Mouse (Mus musculus): ENCODE results near the gene Smad9.

Smad9 gene

DNA sequence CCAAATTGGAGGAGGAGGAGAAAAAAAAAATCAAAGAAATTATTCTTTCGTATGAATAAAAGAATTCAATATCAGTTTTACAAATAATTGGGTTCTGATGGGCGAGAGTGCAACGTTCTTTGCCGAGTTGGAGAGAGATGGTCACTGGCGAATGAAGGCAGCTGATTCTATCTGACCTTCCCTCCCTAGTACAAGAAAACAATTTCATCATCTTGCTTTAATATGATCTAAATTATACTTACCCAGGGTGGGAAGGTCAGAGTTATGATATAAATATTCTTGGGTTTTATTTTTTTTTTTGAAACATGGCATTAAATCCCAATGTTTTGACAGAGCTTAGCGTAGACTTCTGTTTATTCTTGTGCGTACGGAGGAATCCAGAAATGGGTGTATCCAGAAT, 2.1 kb downstream of the Smad9 start:
- no peak for DNase-seq (ENCODE audit: low read depth)

DNA sequence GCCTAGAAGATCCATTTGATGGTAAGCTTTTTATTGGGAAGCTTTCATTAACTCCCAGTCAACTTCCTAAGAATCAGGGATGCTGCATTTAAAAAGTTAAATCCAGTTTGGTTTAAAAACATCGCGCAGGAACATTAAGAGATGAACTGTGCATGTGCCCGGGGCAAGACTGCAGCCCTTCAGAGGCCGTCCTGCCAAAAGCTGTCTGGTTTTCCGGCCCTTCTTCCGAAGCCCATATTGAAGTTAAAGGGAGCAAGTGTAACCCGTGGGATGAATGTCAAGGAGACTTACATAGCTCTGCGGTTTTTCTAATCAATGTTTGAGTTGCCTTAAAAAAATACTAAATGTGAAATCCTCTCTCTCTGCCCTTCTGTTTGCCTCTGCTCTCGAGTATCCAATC, 3.8 kb downstream of the Smad9 start:
- no peak for DNase-seq (ENCODE audit: low read depth)

- DNase-seq (ENCODE audit: low read depth), result no peak
Observed at GRCm38 (mm10) chr3:54760321-54761115, 5.1 kb downstream of the Smad9 start.

- DNase-seq (ENCODE audit: low read depth), result no peak
Observed at GRCm38 (mm10) chr3:54761258-54761657, 5.9 kb downstream of the Smad9 start.

DNA sequence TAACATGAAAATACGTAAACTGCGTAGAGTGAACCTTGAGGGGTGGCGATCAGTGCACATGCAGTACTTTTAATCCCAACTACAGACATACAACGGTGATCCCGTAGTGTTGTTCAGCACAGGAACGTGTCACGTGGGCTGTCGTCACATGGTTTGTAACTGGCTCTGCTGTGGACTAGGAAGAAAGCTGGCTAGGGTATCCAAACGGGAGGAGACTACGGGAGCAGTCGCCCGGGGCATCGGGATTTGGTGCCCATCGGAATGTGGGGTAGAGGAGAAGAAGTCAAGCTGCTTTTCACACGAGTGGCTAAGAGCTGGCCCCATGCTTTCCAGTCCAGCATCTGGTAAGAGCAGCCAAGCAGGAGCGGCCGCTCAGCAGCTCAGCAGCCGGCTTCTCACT, 9.0 kb downstream of the Smad9 start:
- no peak for DNase-seq (ENCODE audit: low read depth)

DNA sequence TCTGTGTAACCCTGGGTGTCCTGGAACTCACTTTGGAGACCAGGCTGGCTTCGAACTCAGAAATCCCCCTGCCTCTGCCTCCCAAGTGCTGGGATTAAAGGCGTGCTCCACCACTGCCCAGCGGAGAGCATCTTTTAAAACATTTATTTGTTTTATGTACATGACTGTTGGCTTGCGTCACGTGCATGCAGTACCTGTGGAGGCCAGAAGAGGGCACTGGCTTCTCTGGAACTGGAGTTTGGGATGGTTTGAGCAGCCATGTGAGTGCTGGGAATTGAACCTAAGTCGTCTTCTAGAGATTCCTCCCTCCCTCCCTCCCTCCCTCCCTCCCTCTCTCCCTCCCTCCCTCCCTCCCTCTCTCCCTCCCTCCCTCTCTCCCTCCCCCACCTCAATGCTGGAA, 10.1 kb downstream of the Smad9 start:
- peak; percentile 26 for DNase-seq (ENCODE audit: low read depth)

GRCm38 (mm10) chr3:54766034-54766433, 10.7 kb downstream of the Smad9 start:
- no peak for DNase-seq (ENCODE audit: low read depth)

- no peak for DNase-seq (ENCODE audit: low read depth)
Observed at GRCm38 (mm10) chr3:54766811-54767210, 11.4 kb downstream of the Smad9 start.

- DNase-seq (ENCODE audit: low read depth), result no peak
Observed at GRCm38 (mm10) chr3:54768592-54768991, 13.2 kb downstream of the Smad9 start.

- no peak for DNase-seq (ENCODE audit: low read depth)
Observed at GRCm38 (mm10) chr3:54769349-54770275, 14.2 kb downstream of the Smad9 start.

GRCm38 (mm10) chr3:54773613-54774012, 18.2 kb downstream of the Smad9 start:
- peak; percentile 12 for DNase-seq (ENCODE audit: low read depth)

GRCm38 (mm10) chr3:54775989-54776631, 20.7 kb downstream of the Smad9 start:
- no peak for DNase-seq (ENCODE audit: low read depth)

GRCm38 (mm10) chr3:54790601-54791000, 35.2 kb downstream of the Smad9 start:
- no peak for DNase-seq (ENCODE audit: low read depth)

GRCm38 (mm10) chr3:54791822-54792677, 36.7 kb downstream of the Smad9 start:
- DNase-seq (ENCODE audit: low read depth), result no peak

DNA sequence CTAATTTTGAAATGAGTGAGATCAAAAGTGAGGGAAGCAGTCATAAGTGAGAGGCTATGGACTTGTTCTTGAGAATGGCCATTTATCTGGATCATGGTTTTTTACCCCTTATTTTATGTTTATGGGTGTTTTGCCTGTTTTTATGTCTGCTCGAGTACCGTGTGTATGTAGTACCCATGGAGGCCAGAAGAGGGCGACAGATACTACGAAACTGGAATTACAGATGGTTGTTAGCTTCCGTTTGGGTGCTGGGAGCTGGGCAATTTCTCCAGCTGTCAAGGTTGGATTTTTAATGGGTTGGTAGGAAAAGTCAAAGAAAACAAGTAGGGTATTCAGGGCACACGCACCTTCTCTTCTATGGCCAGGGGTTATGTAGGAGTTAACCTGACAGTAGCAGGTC, 38.4 kb downstream of the Smad9 start:
- peak; percentile 20 for DNase-seq (ENCODE audit: low read depth)

- DNase-seq (ENCODE audit: low read depth), result peak; percentile 11
Observed at GRCm38 (mm10) chr3:54795379-54795778, 40.0 kb downstream of the Smad9 start.

- peak; percentile 52 for DNase-seq (ENCODE audit: low read depth)
Observed at GRCm38 (mm10) chr3:54795806-54796205, 40.4 kb downstream of the Smad9 start.

- DNase-seq (ENCODE audit: low read depth), result peak; percentile 52
Observed at GRCm38 (mm10) chr3:54797211-54797610, 41.8 kb downstream of the Smad9 start.

GRCm38 (mm10) chr3:54803713-54804112, 48.3 kb downstream of the Smad9 start:
- DNase-seq (ENCODE audit: low read depth), result no peak

GRCm38 (mm10) chr3:54807061-54807661, 51.8 kb downstream of the Smad9 start:
- DNase-seq (ENCODE audit: low read depth), result no peak

GRCm38 (mm10) chr3:54807666-54808217, 52.4 kb downstream of the Smad9 start, which contains the start of gene Rfxap:
Gene Rfxap (minus strand): TSS chr3:54807791.
- DNase-seq (ENCODE audit: low read depth), result peak; percentile 98
